Mouse (Mus musculus): ENCODE measurements around the gene Btbd35f17. TPM values are rescaled to one million over a fixed set of nuclear protein-coding genes. Genes with fewer than 3 reads are reported as not detected.
"Not testable (repeated sequence)": the region's sequence is repeated elsewhere in the genome, so short reads cannot be mapped to it uniquely, and the experiment has no call there.

Btbd35f17 gene
- not detected in 2 replicates for polyA plus RNA-seq (2016; fragmentation: Nextera tagmentation; extraction: Ambion mirVana)

GRCm38 (mm10) chrX:4370336-4370735, at the start of gene Btbd35f17:
Gene Btbd35f17 (plus strand): TSS chrX:4370636.
- not testable (repeated sequence) for H3K27me3 ChIP-seq (ENCODE audit: low read depth, poor library complexity, severe bottlenecking); H3K9me3 ChIP-seq (replicated peaks); H3K4me3 ChIP-seq; H3K27ac ChIP-seq; DNase-seq (ENCODE audit: low spot score); H3K36me3 ChIP-seq; H3K4me1 ChIP-seq
- WGBS: 91% methylated on average over 2 of the region's 4 CpGs

Other genes starting within 250 kb of the Btbd35f17 start
- not detected in 2 replicates for gene Btbd35f28, start 174.1 kb upstream of the Btbd35f17 start, polyA plus RNA-seq (2016; fragmentation: Nextera tagmentation; extraction: Ambion mirVana)
- gene Btbd35f20, start 79.4 kb upstream of the Btbd35f17 start, polyA plus RNA-seq (2016; fragmentation: Nextera tagmentation; extraction: Ambion mirVana): not detected in 2 replicates